Mouse (Mus musculus): ENCODE results near the gene Gnb5. TPM values are rescaled to one million over a fixed set of nuclear protein-coding genes. Genes with fewer than 3 reads are reported as not detected.
A peak's percentile ranks its signal among the peaks of the same experiment; 100 is the strongest.
"Not testable (repeated sequence)": the region's sequence is repeated elsewhere in the genome, so short reads cannot be mapped to it uniquely, and the experiment has no call there.

Gnb5 gene
- polyA plus RNA-seq, 1 experiment: 6.7 TPM

- Histone ChIP-seq H3K4me3 (replicated peaks) (no peak overlapping the region), H3K27me3 (replicated peaks) (no peaks in the 10 kb centered on the region), H3K4me1 (peaks cover 37% of the 10 kb centered on the region), H3K36me3 (replicated peaks; ENCODE audit: low read length) (peaks cover 67% of the 10 kb centered on the region), H3K9me3 (no peaks in the 10 kb centered on the region)
- TF ChIP-seq GATA1 (IDR thresholded peaks at IDR 0.05; ENCODE audit: borderline replicate concordance, low read length) (no peak), FLI1 (IDR thresholded peaks at IDR 0.05; ENCODE audit: low read length) (no peak)
Measured at GRCm38 (mm10) chr9:75348066-75348465, 42.0 kb downstream of the Gnb5 start.

GRCm38 (mm10) chr9:75348641-75349040 lies 42.6 kb downstream of the Gnb5 start:
- Histone ChIP-seq H3K4me3 (replicated peaks) (no peak overlapping the region), H3K36me3 (replicated peaks; ENCODE audit: low read length) (peaks cover 61% of the 10 kb centered on the region), H3K9me3 (no peaks in the 10 kb centered on the region), H3K27me3 (replicated peaks) (no peaks in the 10 kb centered on the region), H3K4me1 (peaks cover 41% of the 10 kb centered on the region)
- TF ChIP-seq GATA1 (IDR thresholded peaks at IDR 0.05; ENCODE audit: borderline replicate concordance, low read length) (no peak), FLI1 (IDR thresholded peaks at IDR 0.05; ENCODE audit: low read length) (no peak)

GRCm38 (mm10) chr9:75353094-75353493 lies 47.0 kb downstream of the Gnb5 start:
- no peak for TF ChIP-seq GATA1 (IDR thresholded peaks at IDR 0.05; ENCODE audit: borderline replicate concordance, low read length)
- TF ChIP-seq FLI1 (IDR thresholded peaks at IDR 0.05; ENCODE audit: low read length): no peak
- peaks cover 20% of the 10 kb centered on the region for H3K36me3 ChIP-seq (replicated peaks; ENCODE audit: low read length)
- peaks cover 68% of the 10 kb centered on the region for H3K4me1 ChIP-seq
- H3K4me3 ChIP-seq (replicated peaks): no peak overlapping the region
- H3K9me3 ChIP-seq: no peaks in the 10 kb centered on the region
- no peaks in the 10 kb centered on the region for H3K27me3 ChIP-seq (replicated peaks)

- TF ChIP-seq FLI1 (IDR thresholded peaks at IDR 0.05; ENCODE audit: low read length): no peak
- TF ChIP-seq GATA1 (IDR thresholded peaks at IDR 0.05; ENCODE audit: borderline replicate concordance, low read length): no peak
- H3K4me1 ChIP-seq: peaks cover 74% of the 10 kb centered on the region
- no peaks in the 10 kb centered on the region for H3K27me3 ChIP-seq (replicated peaks)
- H3K4me3 ChIP-seq (replicated peaks): no peak overlapping the region
- peaks cover 21% of the 10 kb centered on the region for H3K36me3 ChIP-seq (replicated peaks; ENCODE audit: low read length)
- no peaks in the 10 kb centered on the region for H3K9me3 ChIP-seq
Measured at GRCm38 (mm10) chr9:75355783-75356182, 49.7 kb downstream of the Gnb5 start.

GRCm38 (mm10) chr9:75357087-75357654 lies 51.1 kb downstream of the Gnb5 start:
- Histone ChIP-seq H3K4me1 (peaks cover 84% of the 10 kb centered on the region), H3K36me3 (replicated peaks; ENCODE audit: low read length) (peaks cover 15% of the 10 kb centered on the region), H3K4me3 (replicated peaks) (peak overlapping the region; percentile 71), H3K27me3 (replicated peaks) (no peaks in the 10 kb centered on the region), H3K9me3 (no peaks in the 10 kb centered on the region)
- TF ChIP-seq FLI1 (IDR thresholded peaks at IDR 0.05; ENCODE audit: low read length): no peak
- TF ChIP-seq GATA1 (IDR thresholded peaks at IDR 0.05; ENCODE audit: borderline replicate concordance, low read length): no peak

GRCm38 (mm10) chr9:75361699-75362098 lies 55.6 kb downstream of the Gnb5 start:
- Histone ChIP-seq H3K4me1 (peaks cover 89% of the 10 kb centered on the region), H3K27me3 (replicated peaks) (no peaks in the 10 kb centered on the region), H3K4me3 (replicated peaks) (no peak overlapping the region), H3K36me3 (replicated peaks; ENCODE audit: low read length) (peaks cover 11% of the 10 kb centered on the region), H3K9me3 (no peaks in the 10 kb centered on the region)
- no peak for TF ChIP-seq FLI1 (IDR thresholded peaks at IDR 0.05; ENCODE audit: low read length)
- TF ChIP-seq GATA1 (IDR thresholded peaks at IDR 0.05; ENCODE audit: borderline replicate concordance, low read length): no peak

GRCm38 (mm10) chr9:75362201-75362600 lies 56.1 kb downstream of the Gnb5 start:
- peaks cover 11% of the 10 kb centered on the region for H3K36me3 ChIP-seq (replicated peaks; ENCODE audit: low read length)
- no peaks in the 10 kb centered on the region for H3K27me3 ChIP-seq (replicated peaks)
- TF ChIP-seq FLI1 (IDR thresholded peaks at IDR 0.05; ENCODE audit: low read length): no peak
- TF ChIP-seq GATA1 (IDR thresholded peaks at IDR 0.05; ENCODE audit: borderline replicate concordance, low read length): no peak

GRCm38 (mm10) chr9:75363001-75363400 lies 56.9 kb downstream of the Gnb5 start:
- TF ChIP-seq GATA1 (IDR thresholded peaks at IDR 0.05; ENCODE audit: borderline replicate concordance, low read length) (no peak), FLI1 (IDR thresholded peaks at IDR 0.05; ENCODE audit: low read length) (no peak)
- H3K4me1 ChIP-seq: peaks cover 83% of the 10 kb centered on the region

More at GRCm38 (mm10) chr9:75362201-75362600, 56.1 kb downstream of the Gnb5 start:
- Histone ChIP-seq H3K4me3 (replicated peaks) (no peak overlapping the region), H3K4me1 (peaks cover 86% of the 10 kb centered on the region), H3K9me3 (no peaks in the 10 kb centered on the region)

GRCm38 (mm10) chr9:75363702-75364101 lies 57.6 kb downstream of the Gnb5 start:
- H3K36me3 ChIP-seq (replicated peaks; ENCODE audit: low read length); H3K27me3 ChIP-seq (replicated peaks): not testable (repeated sequence)
- H3K4me1 ChIP-seq: peaks cover 83% of the 10 kb centered on the region

More at GRCm38 (mm10) chr9:75363001-75363400, 56.9 kb downstream of the Gnb5 start:
- peaks cover 11% of the 10 kb centered on the region for H3K36me3 ChIP-seq (replicated peaks; ENCODE audit: low read length)
- no peaks in the 10 kb centered on the region for H3K27me3 ChIP-seq (replicated peaks)
- no peaks in the 10 kb centered on the region for H3K9me3 ChIP-seq
- H3K4me3 ChIP-seq (replicated peaks): no peak overlapping the region

GRCm38 (mm10) chr9:75365195-75365594 lies 59.1 kb downstream of the Gnb5 start:
- H3K27me3 ChIP-seq (replicated peaks): no peaks in the 10 kb centered on the region
- H3K4me1 ChIP-seq: peaks cover 81% of the 10 kb centered on the region
- H3K9me3 ChIP-seq: no peaks in the 10 kb centered on the region
- H3K4me3 ChIP-seq (replicated peaks): no peak overlapping the region
- peaks cover 3% of the 10 kb centered on the region for H3K36me3 ChIP-seq (replicated peaks; ENCODE audit: low read length)
- TF ChIP-seq FLI1 (IDR thresholded peaks at IDR 0.05; ENCODE audit: low read length): no peak
- no peak for TF ChIP-seq GATA1 (IDR thresholded peaks at IDR 0.05; ENCODE audit: borderline replicate concordance, low read length)

More at GRCm38 (mm10) chr9:75363702-75364101, 57.6 kb downstream of the Gnb5 start:
- H3K9me3 ChIP-seq; H3K4me3 ChIP-seq (replicated peaks): not testable (repeated sequence)

- no peak for TF ChIP-seq GATA1 (IDR thresholded peaks at IDR 0.05; ENCODE audit: borderline replicate concordance, low read length)
- no peak for TF ChIP-seq FLI1 (IDR thresholded peaks at IDR 0.05; ENCODE audit: low read length)
- H3K4me1 ChIP-seq: peaks cover 72% of the 10 kb centered on the region
- no peaks in the 10 kb centered on the region for H3K36me3 ChIP-seq (replicated peaks; ENCODE audit: low read length)
- H3K9me3 ChIP-seq: no peaks in the 10 kb centered on the region
- no peak overlapping the region for H3K4me3 ChIP-seq (replicated peaks)
- no peaks in the 10 kb centered on the region for H3K27me3 ChIP-seq (replicated peaks)
Measured at GRCm38 (mm10) chr9:75366191-75366590, 60.1 kb downstream of the Gnb5 start.

Data from megakaryocyte, embryonic 14.5 days (primary cell).